Mouse (Mus musculus): ENCODE measurements around the gene Csnk1e. TPM values are rescaled to one million over a fixed set of nuclear protein-coding genes. Genes with fewer than 3 reads are reported as not detected.

Csnk1e gene
- polyA plus RNA-seq (2015; fragmentation: Nextera tagmentation; extraction: Ambion mirVana), result 10.4 and 11.4 TPM in 2 replicates

DNA sequence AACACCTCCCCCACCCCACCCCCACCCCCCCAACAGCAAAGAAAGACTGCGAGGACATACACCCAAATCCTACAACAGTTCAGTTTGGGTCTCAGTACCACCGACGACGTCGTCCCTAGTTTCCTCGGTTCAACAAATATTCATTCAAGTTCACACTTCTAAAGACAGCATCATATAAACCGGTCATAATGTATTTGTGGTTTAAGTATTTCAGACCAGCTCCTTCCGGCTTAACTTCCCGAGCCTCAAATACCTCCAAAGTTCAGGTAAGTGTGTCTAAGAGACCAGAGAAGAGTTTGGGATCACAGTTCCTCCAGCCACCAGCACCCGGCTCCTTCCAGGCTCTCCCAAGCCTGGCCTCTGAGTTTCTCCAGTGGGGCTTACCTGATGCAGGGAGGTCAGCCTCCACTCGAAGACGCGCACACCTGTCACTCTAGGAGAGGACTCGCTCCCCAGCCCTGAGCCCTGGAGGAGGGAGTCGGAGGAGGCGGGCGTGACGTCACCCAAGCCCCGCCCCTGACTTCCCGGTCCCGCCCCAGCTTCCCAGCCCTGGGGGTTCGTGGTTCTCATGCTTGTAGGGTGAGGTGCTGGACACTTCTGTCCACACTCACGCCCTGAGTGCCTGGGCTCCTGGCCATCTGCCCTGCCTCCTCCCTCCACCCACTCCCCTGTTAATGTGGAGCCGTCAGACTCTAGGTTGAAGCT, at the start of gene Csnk1e:
Gene Csnk1e, minus strand, starts transcription at position 461 of the 705 bp plus-strand sequence.
- Histone ChIP-seq H3K9me3 (replicated peaks) (no peaks in the 10 kb centered on the region), H3K9ac (peak within 1 kb of the TSS; percentile 52), H3K27me3 (no peaks in the 10 kb centered on the region), H3K27ac (no peak within 1 kb of the TSS), H3K36me3 (no peaks in the 10 kb centered on the region), H3K4me3 (replicated peaks) (peak within 1 kb of the TSS; percentile 35), H3K4me1 (replicated peaks) (peaks cover 18% of the 10 kb centered on the region), H3K4me2 (peak within 1 kb of the TSS; percentile 62)
- WGBS (ENCODE audit: insufficient replicate concordance), result 4% methylated on average over 24 of the region's 24 CpGs
- ATAC-seq (ENCODE audit: low read depth) (peak; percentile 70), DNase-seq (peak; percentile 44)

DNA sequence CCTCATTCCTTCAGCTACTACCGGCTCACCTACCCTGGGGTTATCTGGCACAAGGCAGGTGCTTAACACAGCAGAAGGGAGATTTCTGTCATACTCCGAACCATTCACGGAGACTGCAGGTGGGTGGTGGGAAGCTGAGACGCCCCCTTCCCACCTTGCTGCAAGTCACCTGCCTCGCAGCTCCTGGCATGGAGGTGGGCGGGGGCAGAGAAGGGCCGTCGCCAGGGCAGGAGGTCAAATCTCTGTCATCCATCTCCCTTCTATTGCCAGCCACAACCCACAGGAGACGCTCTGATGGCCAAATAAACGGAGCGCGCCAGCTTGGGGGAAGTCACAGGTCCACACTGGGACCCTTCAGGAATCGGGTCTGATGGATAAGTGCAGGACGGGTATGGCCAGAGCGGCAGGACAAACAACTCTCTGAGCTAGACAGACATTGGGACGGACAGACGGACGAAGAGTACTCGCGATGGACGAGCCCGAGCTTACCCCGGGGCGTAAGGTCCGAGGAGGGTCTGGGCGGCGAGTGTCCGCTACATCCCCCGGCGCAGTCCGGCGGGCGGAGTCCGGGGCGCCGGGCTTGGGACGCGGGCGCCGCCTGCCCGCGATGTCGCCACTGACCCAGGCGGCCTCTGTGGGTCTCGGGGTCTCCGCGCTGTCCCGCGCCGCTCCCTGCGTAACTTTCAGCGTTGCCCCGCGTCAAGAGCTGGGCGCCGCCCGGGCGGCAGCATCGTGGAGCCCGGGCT, 49.5 kb upstream of the Csnk1e start, which contains the start of gene Kcnj4:
Gene Kcnj4, minus strand, starts transcription at position 535 of the 746 bp plus-strand sequence.
- H3K27ac ChIP-seq, result no peak within 1 kb of the TSS
- peak within 1 kb of the TSS; percentile 54 for H3K4me3 ChIP-seq (replicated peaks)
- DNase-seq (no peak), ATAC-seq (ENCODE audit: low read depth) (no peak)
- peak within 1 kb of the TSS; percentile 68 for H3K4me2 ChIP-seq
- peak within 1 kb of the TSS; percentile 43 for H3K9ac ChIP-seq
- WGBS (ENCODE audit: insufficient replicate concordance), result 3% methylated on average over 60 of the region's 60 CpGs
- no peaks in the 10 kb centered on the region for H3K9me3 ChIP-seq (replicated peaks)
- peaks cover 100% of the 10 kb centered on the region for H3K27me3 ChIP-seq
- H3K36me3 ChIP-seq, result no peaks in the 10 kb centered on the region
- H3K4me1 ChIP-seq (replicated peaks), result peaks cover 16% of the 10 kb centered on the region

DNA sequence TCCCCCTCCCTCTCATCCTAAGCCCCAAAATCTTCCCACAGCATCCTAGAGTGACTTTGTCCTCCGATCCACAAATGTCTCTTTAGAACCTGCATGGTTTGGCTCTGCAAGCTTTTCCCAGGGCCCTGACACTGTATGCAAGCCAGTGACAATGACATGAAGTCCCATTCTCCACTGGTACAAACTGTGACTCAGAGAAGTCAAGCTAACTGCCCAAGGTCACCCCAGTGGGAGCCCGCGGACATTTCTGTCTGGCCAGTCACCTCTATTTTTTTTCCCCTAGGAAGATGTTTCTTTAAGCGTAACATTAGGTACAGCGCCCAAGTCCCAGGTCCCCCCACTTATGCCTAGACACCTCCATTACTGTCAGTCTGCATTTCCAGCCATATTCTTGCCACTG, 48.1 kb upstream of the Csnk1e start:
- 60% methylated on average over 5 of the region's 5 CpGs for WGBS (ENCODE audit: insufficient replicate concordance)
- ATAC-seq (ENCODE audit: low read depth) (no peak), DNase-seq (no peak)
- Histone ChIP-seq H3K27ac (no peak overlapping the region), H3K9ac (no peak overlapping the region), H3K36me3 (no peaks in the 10 kb centered on the region), H3K9me3 (replicated peaks) (no peaks in the 10 kb centered on the region), H3K27me3 (peaks cover 100% of the 10 kb centered on the region), H3K4me3 (replicated peaks) (no peak overlapping the region), H3K4me2 (no peak overlapping the region), H3K4me1 (replicated peaks) (peaks cover 16% of the 10 kb centered on the region)

DNA sequence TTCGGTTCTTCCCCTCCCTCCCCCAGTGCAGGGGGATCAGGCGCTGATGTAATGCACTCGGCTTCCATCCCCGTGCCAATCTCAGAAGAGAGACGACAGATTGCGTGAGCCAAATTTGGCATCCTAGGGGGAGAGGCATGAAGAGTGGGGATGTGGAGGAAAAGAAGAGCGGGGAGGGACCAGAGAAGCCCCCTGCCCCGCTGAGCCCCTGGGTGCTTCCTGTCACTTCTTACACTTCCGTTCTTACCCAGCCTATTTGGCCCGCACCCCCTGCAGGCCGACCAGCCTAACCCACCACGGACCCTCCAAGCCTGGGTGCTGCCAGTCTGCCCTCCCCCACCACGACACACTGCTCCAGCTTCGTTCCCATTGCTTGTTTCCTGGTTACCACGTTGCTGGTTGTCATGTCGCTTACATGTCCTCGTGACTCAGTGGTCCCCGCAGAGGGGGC, 47.5 kb upstream of the Csnk1e start:
- Histone ChIP-seq H3K36me3 (no peaks in the 10 kb centered on the region), H3K9me3 (replicated peaks) (no peaks in the 10 kb centered on the region), H3K27ac (no peak overlapping the region), H3K9ac (no peak overlapping the region), H3K4me2 (no peak overlapping the region), H3K4me3 (replicated peaks) (no peak overlapping the region), H3K4me1 (replicated peaks) (peaks cover 16% of the 10 kb centered on the region), H3K27me3 (peaks cover 100% of the 10 kb centered on the region)
- ATAC-seq (ENCODE audit: low read depth), result no peak
- 17% methylated on average over 18 of the region's 18 CpGs for WGBS (ENCODE audit: insufficient replicate concordance)
- no peak for DNase-seq

DNA sequence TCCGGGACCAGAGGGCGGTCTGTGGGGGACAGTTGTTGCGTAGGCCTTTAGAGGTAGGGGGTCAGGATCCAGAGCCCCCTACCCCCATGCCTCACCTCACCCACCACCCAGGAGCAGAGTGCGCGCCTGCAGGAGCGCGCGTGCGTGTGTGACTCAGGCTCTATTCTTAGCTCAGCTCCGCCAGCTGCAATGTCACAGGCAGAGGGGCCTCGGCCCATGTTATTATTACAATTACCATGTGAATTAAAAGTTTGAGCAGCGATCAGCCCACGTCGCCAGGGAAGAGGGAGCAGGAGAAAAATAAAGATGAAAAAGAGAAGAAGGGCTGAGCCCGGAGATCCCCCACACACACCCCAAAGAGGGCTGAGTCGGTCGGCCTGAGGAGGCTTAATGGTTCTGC, 44.7 kb upstream of the Csnk1e start:
- 69% methylated on average over 17 of the region's 17 CpGs for WGBS (ENCODE audit: insufficient replicate concordance)
- DNase-seq, result no peak
- Histone ChIP-seq H3K27ac (no peak overlapping the region), H3K36me3 (no peaks in the 10 kb centered on the region), H3K9me3 (replicated peaks) (no peaks in the 10 kb centered on the region), H3K4me3 (replicated peaks) (no peak overlapping the region), H3K27me3 (peaks cover 78% of the 10 kb centered on the region), H3K4me2 (no peak overlapping the region), H3K9ac (no peak overlapping the region), H3K4me1 (replicated peaks) (peaks cover 5% of the 10 kb centered on the region)
- no peak for ATAC-seq (ENCODE audit: low read depth)

- H3K4me2 ChIP-seq, result no peak overlapping the region
- no peaks in the 10 kb centered on the region for H3K9me3 ChIP-seq (replicated peaks)
- H3K27ac ChIP-seq, result no peak overlapping the region
- no peak overlapping the region for H3K4me3 ChIP-seq (replicated peaks)
- H3K27me3 ChIP-seq, result peaks cover 67% of the 10 kb centered on the region
- H3K4me1 ChIP-seq (replicated peaks), result no peaks in the 10 kb centered on the region
- WGBS (ENCODE audit: insufficient replicate concordance), result 46% methylated on average over 18 of the region's 18 CpGs
- H3K9ac ChIP-seq, result no peak overlapping the region
- no peak for ATAC-seq (ENCODE audit: low read depth)
- H3K36me3 ChIP-seq, result no peaks in the 10 kb centered on the region
- DNase-seq, result no peak
Observed at GRCm38 (mm10) chr15:79493527-79493926, 38.2 kb upstream of the Csnk1e start.

GRCm38 (mm10) chr15:79489463-79489862, 34.1 kb upstream of the Csnk1e start:
- peaks cover 55% of the 10 kb centered on the region for H3K27me3 ChIP-seq

GRCm38 (mm10) chr15:79481181-79481688, 25.9 kb upstream of the Csnk1e start:
- Histone ChIP-seq H3K9me3 (replicated peaks) (no peaks in the 10 kb centered on the region), H3K27me3 (peaks cover 48% of the 10 kb centered on the region), H3K4me3 (replicated peaks) (no peak overlapping the region), H3K27ac (no peak overlapping the region), H3K36me3 (no peaks in the 10 kb centered on the region), H3K4me2 (no peak overlapping the region), H3K4me1 (replicated peaks) (no peaks in the 10 kb centered on the region), H3K9ac (no peak overlapping the region)
- ATAC-seq (ENCODE audit: low read depth) (no peak), DNase-seq (no peak)
- 13% methylated on average over 15 of the region's 15 CpGs for WGBS (ENCODE audit: insufficient replicate concordance)

More at GRCm38 (mm10) chr15:79489463-79489862, 34.1 kb upstream of the Csnk1e start:
- H3K9me3 ChIP-seq (replicated peaks), result no peaks in the 10 kb centered on the region
- no peak overlapping the region for H3K4me3 ChIP-seq (replicated peaks)
- no peak for ATAC-seq (ENCODE audit: low read depth)
- 58% methylated on average over 11 of the region's 11 CpGs for WGBS (ENCODE audit: insufficient replicate concordance)
- H3K4me2 ChIP-seq, result no peak overlapping the region
- no peak overlapping the region for H3K9ac ChIP-seq
- H3K4me1 ChIP-seq (replicated peaks), result no peaks in the 10 kb centered on the region
- no peak overlapping the region for H3K27ac ChIP-seq
- DNase-seq, result no peak
- H3K36me3 ChIP-seq, result no peaks in the 10 kb centered on the region

- 46% methylated on average over 6 of the region's 6 CpGs for WGBS (ENCODE audit: insufficient replicate concordance)
- Histone ChIP-seq H3K27me3 (peaks cover 43% of the 10 kb centered on the region), H3K4me1 (replicated peaks) (no peaks in the 10 kb centered on the region), H3K27ac (no peak overlapping the region), H3K36me3 (no peaks in the 10 kb centered on the region), H3K4me2 (no peak overlapping the region), H3K9me3 (replicated peaks) (no peaks in the 10 kb centered on the region), H3K4me3 (replicated peaks) (no peak overlapping the region), H3K9ac (no peak overlapping the region)
- no peak for ATAC-seq (ENCODE audit: low read depth)
- no peak for DNase-seq
Observed at GRCm38 (mm10) chr15:79477227-79477626, 21.9 kb upstream of the Csnk1e start.

GRCm38 (mm10) chr15:79473638-79474355, 18.4 kb upstream of the Csnk1e start:
- ATAC-seq (ENCODE audit: low read depth) (no peak), DNase-seq (no peak)
- 42% methylated on average over 12 of the region's 12 CpGs for WGBS (ENCODE audit: insufficient replicate concordance)
- Histone ChIP-seq H3K4me1 (replicated peaks) (no peaks in the 10 kb centered on the region), H3K27ac (no peak overlapping the region), H3K27me3 (peaks cover 11% of the 10 kb centered on the region; the same call in 1 of the 2 replicates), H3K4me3 (replicated peaks) (no peak overlapping the region), H3K9me3 (replicated peaks) (no peaks in the 10 kb centered on the region), H3K9ac (no peak overlapping the region), H3K36me3 (no peaks in the 10 kb centered on the region), H3K4me2 (no peak overlapping the region)

GRCm38 (mm10) chr15:79473042-79473441, 17.7 kb upstream of the Csnk1e start:
- H3K27ac ChIP-seq, result no peak overlapping the region
- no peaks in the 10 kb centered on the region for H3K4me1 ChIP-seq (replicated peaks)
- H3K27me3 ChIP-seq, result 0 out of 2 replicates have a peak, but pooled peaks cover 4% of the 10 kb centered on the region
- no peaks in the 10 kb centered on the region for H3K9me3 ChIP-seq (replicated peaks)
- ATAC-seq (ENCODE audit: low read depth) (no peak), DNase-seq (no peak)
- H3K36me3 ChIP-seq, result no peaks in the 10 kb centered on the region
- H3K4me2 ChIP-seq, result no peak overlapping the region
- no peak overlapping the region for H3K9ac ChIP-seq
- 60% methylated on average over 5 of the region's 5 CpGs for WGBS (ENCODE audit: insufficient replicate concordance)
- H3K4me3 ChIP-seq (replicated peaks), result no peak overlapping the region

All from liver, embryonic 13.5 days (tissue).